Mouse (Mus musculus) left cerebral cortex, postnatal 4 days (tissue): ENCODE results near the gene Zfp367. TPM values are rescaled to one million over a fixed set of nuclear protein-coding genes. Genes with fewer than 3 reads are reported as not detected.
A peak's percentile ranks its signal among the peaks of the same experiment; 100 is the strongest.

Experiments used
- DNase-seq: peaks from one replicate; pipeline ENCODE4 v3.0.0-alpha.2; 2022
- intact Hi-C: fragments of 180-260 bp; cut with DNase I; formaldehyde crosslinking; loops from one replicate; pipeline ENCODE4 v1.15.1; 2025
- total RNA-seq, 2 experiments: library from RNA; stranded (reverse); gene quantifications; 2 replicates each; pipeline ENCODE4 v1.2.3; 2021

Gene Zfp367
- total RNA-seq, result 1 to 10 TPM; 4.9 to 5.4 TPM

DNA sequence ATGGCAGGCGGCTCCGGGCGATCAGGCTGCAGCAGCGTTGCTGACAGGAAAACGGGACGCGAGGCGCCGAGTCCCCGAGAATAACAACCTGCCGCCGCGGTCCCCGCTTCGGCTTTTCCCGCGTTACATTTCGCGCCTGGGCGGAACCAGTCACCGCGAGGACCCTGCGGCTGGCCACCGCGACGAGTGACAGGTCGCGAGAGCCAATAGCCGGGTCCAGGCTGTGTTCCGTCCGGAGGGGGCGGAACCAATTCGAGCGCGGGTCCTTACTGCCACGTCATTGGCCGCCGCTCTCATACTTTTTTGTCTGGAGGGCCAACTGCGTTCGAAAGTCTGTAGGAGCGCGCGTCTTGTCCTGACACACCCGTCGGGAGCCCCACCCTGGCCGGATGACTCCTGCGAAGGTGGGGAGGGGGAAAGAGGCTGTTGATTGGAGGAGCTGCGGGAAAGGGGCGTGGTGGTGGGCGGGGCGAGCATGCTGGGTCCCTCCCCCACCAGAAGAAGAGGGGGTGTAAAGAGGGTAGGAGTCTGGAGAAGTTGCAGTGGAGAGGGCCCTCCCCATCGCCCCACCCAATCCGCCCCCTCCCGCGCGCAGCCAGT, at the start of gene Zfp367:
Gene Zfp367, minus strand, starts transcription at position 120 of the 600 bp plus-strand sequence.
- intact Hi-C loops, result no loop called here

GRCm38 (mm10) chr13:64200911-64201310, 47.9 kb upstream of the Zfp367 start:
- intact Hi-C loops, result no loop called here

More for the DNA sequence above, at the start of gene Zfp367:
- DNase-seq, result peak; percentile 97

GRCm38 (mm10) chr13:64198310-64198709, 45.3 kb upstream of the Zfp367 start:
- no peak for DNase-seq
- intact Hi-C loops, result no loop called here

More at GRCm38 (mm10) chr13:64200911-64201310, 47.9 kb upstream of the Zfp367 start:
- no peak for DNase-seq

- intact Hi-C loops, result no loop called here
- no peak for DNase-seq
Observed at GRCm38 (mm10) chr13:64197899-64198298, 44.9 kb upstream of the Zfp367 start.

DNA sequence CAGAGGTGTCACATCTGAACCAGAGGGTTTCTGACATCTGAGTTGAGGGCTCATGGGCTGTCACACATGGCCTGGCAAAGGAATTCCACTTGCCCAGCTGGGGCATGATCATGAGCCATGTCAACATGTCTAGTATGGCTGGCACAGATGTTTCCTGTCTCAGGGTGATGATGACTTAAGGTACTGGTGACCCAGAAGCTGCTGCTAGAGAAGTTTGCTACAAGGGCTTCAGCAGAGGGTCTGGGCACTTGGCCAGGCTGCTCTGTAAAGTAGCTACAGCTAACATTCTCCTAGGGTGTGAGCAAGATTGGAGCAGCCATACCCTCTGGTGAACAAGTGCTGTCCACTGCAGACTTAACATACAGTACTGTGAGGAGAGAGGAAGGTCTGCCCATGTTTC, 34.1 kb upstream of the Zfp367 start:
- no peak for DNase-seq
- intact Hi-C loops, result no loop called here

DNA sequence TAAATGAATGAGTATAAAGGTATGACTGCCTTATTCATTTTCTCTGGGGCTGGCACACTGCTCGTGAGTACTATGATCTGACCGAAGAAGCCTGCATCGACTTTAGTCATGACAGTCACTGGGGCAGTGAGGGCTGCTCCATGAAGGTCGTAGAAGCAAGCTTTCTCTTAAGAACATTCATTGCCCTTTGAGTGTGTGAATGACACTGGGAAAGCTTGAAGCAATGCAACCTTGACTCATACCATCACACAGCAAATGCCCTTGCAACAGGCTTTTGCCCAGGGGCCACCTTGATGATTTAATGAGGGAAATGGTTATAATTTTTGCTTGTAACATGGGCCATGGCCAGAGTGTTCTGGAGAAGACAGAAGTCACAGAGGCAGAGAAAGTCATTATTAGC, 33.5 kb upstream of the Zfp367 start:
- intact Hi-C loops, result no loop called here
- no peak for DNase-seq

DNA sequence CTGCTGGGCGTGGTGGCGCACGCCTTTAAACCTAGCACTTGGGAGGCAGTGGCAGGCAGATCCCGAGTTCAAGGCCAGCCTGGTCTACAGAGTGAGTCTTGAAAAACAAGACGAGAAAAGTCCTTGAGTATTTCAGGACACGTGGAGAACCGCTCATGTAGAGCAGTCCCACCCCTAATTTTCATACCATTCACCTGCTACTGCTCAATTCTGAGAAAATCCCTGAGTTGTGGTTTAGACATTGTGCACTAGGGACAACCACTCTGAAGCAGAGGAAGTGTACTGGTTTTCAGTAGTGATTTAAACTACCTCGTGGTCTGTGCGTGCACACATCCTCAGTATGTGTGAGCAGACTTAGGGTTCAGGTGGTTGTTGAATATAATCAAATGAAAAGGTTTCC, 32.6 kb upstream of the Zfp367 start:
- intact Hi-C loops, result no loop called here
- DNase-seq, result no peak

DNA sequence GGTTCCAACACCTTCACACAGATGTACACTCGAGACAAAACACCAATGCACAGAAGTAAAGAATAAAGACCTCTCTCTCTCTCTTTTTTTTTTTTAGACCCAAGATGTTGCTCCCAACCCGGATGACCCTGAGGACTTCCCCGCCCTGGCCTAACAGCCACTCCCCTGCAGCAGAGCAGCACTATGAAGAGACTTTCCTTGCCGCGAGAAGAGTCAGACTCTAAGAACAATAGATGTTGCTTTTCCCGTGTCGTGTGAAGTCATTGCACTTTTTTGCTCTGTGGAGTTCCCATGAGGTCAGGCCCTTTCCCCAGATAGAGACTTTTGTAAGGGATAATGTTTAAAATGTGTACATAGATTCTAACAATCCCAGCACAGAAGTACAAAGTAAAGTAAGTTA, 32.2 kb upstream of the Zfp367 start:
- intact Hi-C loops, result no loop called here
- no peak for DNase-seq

- intact Hi-C loops, result no loop called here
Observed at GRCm38 (mm10) chr13:64184361-64184760, 31.4 kb upstream of the Zfp367 start.

DNA sequence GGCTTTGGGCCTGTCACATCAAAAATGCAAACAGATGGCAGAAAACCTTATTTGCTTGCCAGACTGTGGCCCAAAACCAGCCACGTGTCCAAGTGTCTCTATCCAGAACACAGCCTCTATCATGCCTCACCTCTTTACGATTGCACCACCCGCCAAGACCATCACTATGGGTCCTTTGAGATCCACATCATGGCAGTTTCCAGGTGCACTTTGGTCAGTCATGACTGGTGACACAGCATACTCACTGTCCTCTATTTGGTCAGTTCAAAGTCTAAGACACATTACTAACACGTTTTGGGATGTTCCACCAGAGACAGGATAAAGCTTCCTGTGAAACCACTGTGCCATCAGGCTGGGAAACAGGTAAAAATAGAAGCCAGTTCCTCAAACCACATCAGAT, 30.6 kb upstream of the Zfp367 start:
- intact Hi-C loops, result no loop called here

More at GRCm38 (mm10) chr13:64184361-64184760, 31.4 kb upstream of the Zfp367 start:
- no peak for DNase-seq

DNA sequence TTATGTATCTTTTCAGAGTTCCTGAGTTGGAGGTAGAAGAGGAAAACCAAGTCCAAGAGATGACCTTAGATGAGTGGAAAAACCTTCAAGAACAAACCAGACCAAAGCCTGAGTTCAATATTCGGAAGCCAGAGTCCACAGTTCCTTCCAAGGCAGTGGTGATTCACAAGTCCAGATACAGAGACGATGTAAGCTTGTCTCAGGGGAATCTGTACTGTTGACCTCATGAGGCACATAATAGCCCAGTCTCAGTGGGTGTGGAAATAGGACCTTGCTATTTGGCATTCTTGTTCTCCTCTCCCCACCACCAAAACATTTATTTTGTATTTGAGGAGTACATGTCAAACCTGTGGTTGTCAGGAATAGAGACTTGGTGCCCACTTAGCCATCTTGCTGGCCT, 29.1 kb upstream of the Zfp367 start:
- no peak for DNase-seq
- intact Hi-C loops, result no loop called here

More for the DNA sequence above, 30.6 kb upstream of the Zfp367 start:
- no peak for DNase-seq

DNA sequence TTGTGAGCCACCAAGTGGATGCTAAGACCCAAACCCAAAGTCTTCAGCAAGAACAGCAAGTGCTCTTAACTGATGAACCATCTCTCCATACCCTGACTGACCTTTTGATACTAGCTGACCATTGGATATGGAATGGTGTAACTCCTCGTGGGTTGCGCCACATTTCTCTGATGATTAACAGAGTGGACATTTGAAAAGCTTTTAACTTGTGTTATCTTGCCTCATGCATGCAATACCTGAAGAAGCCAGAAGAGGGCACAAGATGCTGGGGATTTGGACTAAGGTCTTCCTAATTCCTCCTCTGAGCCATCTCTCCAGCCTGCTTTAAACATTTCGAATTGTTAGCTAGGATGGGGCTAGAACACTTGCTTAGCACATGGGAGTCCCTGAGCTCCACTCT, 27.9 kb upstream of the Zfp367 start:
- intact Hi-C loops, result no loop called here
- DNase-seq, result peak; percentile 48

DNA sequence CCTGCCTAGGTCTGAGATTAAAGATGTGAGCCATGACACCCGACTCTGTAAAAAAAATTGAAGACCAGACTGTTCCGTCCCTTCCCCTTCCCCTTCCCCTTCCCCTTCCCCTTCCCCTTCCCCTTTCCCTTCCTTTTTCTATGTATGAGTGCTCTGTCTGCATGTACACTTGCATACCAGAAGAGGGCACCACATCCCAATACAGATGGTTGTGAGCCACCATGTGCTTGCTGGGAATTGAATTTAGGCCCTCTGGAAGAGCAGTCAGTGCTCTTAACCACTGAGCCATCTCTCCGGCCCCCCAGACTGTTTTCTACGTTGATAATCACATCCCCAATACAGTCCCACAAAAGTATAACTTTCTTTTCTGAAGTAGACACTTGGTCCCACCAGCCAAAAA, 27.3 kb upstream of the Zfp367 start:
- DNase-seq, result no peak
- intact Hi-C loops, result no loop called here

DNA sequence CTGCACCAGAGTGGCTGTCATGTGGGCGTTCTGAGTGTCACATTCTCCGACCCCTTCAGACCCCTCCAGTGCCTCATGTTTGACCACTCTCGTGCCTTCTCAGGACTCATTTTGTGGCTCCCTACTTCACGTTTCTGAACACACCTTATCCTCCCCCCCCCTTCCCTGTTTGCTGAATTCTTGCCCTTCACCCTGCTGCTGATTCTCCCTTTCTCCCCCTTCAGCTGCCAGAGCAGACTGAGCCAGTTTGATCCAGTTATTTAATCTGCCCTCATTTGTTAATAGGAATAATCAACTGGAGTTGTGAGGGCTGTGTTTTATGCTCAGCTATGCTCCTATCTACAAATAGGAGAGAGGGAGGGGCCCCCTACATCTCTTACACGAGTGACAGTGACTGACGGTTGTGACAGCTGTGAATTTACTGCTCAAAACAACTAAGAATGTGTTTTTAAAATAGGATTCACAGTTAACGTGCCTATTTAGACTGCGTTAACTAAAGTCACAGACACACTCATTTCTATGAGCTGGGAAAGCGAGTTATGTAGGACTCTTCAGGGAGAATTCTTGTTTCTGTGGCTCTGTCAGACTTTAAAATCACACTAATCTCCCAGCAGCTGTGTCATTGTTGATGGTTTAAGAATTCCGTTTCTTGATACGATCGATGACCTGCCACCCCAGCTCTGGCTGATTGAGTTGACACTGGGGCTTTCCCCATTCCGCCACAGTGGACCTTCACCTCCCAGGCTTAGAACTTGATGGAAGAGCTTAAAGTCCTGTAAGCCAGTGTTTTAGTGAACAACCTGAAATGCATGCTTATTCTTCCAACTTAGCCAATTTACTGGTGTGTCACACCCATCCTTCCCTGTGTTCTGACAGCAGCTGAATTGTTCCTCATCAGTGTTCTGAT, 26.0 kb upstream of the Zfp367 start:
- intact Hi-C loops, result loop anchor here (5.0 kb wide), 1 partner anchor 128 kb away; no protein-coding TSS in a partner anchor
- DNase-seq, result no peak

DNA sequence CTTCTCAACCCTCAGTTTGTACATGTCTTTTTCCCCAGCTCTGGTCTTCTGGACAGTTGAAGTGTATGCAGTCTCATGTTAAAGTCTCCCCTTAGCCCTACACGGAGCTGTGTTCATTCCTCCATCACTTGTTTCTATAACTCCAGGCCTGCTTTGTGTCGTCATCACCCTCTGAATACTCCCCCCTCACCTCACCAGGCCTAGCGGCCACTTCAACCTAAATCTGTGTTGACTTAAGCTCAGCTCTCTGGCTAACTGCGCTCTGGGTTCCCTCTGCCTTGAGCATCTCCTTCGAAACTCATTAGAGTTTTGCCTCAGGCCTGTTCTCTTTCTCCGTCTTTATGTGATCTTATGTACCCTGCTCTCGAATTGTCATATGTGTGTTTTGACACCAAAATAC, 25.0 kb upstream of the Zfp367 start:
- intact Hi-C loops, result loop anchor here (5.0 kb wide), 1 partner anchor 129 kb away; no protein-coding TSS in a partner anchor
- no peak for DNase-seq

DNA sequence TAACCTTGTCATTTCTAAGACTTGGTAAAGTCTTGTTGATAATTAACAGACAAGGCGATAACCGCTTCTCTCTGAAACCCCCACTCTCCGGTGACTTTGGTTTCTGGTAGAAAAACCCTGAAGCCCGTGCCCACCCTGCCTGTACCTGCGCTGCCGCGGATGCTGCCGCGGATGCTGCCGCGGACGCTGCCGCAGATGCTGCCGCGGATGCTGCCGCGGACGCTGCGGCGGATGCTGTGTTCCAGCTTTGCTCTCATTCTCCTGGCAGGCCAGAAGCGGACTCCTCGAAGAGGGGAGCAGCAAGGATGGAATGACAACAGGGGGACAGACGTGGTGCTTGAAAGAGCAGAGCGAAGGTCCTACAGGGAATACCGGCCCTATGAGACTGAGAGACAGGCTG, 16.7 kb upstream of the Zfp367 start:
- no peak for DNase-seq

GRCm38 (mm10) chr13:64163147-64163715, 10.2 kb upstream of the Zfp367 start:
- DNase-seq, result no peak
- intact Hi-C loops, result loop anchor here (10.0 kb wide), 1 partner anchor 272 kb away; the partner anchor contains the start of gene Cdk20

More for the DNA sequence above, 16.7 kb upstream of the Zfp367 start:
- intact Hi-C loops, result loop anchor here (10.0 kb wide), 1 partner anchor 265 kb away; the partner anchor contains the start of gene Cdk20

DNA sequence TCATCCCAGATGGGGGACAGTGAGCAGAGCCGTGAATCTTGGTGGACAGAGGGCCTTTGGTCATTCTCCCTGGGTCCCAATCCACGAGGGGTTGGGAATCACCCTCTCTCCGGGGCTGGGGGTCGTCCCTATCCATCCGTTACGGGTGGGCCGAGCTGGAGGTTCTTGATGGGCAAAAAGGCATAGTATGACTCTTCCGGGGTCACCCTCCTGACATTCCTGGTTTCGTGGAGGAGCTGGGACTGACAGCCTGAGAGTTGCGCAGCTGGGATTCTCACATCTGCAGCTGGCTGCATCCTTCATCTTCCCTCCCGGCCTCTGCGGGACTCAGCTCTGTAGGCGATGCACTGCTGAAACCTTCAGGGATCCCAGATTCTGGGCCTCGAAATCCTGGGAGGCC, 9.6 kb upstream of the Zfp367 start:
- no peak for DNase-seq
- intact Hi-C loops, result loop anchor here (10.0 kb wide), 1 partner anchor 272 kb away; the partner anchor contains the start of gene Cdk20

- DNase-seq, result no peak
- intact Hi-C loops, result loop anchor here (10.0 kb wide), 1 partner anchor 273 kb away; the partner anchor contains the start of gene Cdk20
Observed at GRCm38 (mm10) chr13:64161916-64162611, 9.1 kb upstream of the Zfp367 start.

DNA sequence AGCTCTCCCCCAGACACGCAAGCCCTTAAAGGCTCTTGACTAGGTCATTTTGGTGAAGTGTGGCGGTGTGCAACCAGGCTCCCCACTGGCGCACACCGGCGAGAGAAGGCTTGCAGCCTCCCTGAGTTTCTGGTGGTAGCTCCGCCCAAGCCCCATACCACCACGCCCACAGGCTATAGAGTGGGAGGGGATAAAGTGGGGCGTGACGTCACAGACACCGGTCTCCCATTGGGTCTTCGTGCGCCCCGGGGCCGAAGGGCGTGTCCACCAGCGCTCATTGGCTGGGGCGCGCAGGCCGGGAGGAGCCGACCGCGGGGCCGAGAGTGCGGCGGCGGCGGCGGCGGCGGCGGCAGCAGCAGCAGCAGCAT, 8.5 kb upstream of the Zfp367 start, which contains the start of gene Habp4:
Gene Habp4, plus strand, starts transcription at position 277 of the 368 bp plus-strand sequence.
- intact Hi-C loops, result loop anchor here (10.0 kb wide), 1 partner anchor 273 kb away; the partner anchor contains the start of gene Cdk20
- peak; percentile 98 for DNase-seq
